Mouse (Mus musculus) c-Kit-negative CD71-positive TER-119-positive erythroid progenitor cells, embryonic 14.5 days (primary cell): ENCODE measurements around the gene Ptprj.

Experiments
- DNase-seq: peaks from one replicate; pipeline ENCODE4 v3.0.0-alpha.2; 2013; ENCODE audit warnings: low read depth, low spot score

Ptprj gene

DNA sequence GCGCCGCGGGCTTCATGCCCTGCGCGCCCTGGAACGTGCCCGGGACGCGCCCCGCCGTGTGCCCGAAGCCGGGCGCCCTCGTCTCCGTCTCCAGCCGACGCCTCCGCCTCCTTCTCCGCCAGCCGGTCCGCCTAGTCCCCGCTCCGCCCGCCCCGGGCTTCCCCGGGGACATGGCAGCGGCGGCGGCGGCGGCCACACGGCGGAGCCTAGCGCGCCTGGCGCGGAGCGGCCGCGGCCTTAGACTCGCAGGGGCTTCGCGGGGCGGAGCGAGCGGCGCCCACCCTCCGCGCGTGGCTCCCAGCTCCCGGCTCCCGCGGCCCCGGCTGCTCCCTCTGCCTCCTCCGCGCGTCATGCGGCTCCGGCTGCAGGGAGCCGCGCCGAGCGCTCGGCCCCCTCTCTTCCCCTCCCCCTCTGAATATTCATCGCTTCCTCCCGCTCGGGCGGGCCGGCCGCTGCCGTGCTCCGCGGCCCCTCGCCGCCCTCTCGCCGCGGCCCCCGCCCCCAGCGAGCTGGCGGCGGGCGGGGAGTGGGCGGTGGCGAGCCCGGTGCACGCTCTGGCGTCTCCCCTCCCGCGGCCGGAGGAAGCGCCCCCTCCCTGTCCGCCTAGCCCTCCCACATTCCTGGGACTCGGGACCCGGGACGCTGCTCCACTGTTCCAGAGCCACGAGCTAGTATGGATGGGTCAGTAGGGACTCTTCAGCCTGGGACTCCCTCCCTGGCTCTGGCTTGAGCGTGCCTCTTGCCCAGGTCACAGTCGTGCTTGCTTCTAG lies at the start of gene Ptprj:
Ptprj (minus strand) TSS at position 412 of the 770 bp plus-strand sequence.
- peak; percentile 38 for DNase-seq

DNA sequence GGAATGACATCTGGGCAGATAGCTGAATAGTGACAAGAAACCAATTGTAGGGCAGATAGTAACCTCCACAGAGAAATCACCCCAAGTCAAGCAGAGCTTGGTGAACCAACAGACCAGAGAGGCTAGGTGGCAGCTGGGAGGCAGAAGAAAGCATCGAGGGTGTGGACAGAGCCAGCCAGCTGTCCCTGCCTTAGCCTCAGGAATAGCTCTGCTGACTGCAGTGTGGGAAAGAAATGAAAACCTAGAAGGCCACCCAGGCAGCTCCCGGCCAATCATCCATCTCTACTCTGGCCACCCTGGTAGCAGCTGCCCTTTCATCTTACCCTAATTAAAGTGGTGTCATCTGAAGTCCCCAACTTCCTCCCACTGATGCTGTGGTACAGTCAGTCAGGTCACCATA lies 49.1 kb upstream of the Ptprj start:
- no peak for DNase-seq

DNA sequence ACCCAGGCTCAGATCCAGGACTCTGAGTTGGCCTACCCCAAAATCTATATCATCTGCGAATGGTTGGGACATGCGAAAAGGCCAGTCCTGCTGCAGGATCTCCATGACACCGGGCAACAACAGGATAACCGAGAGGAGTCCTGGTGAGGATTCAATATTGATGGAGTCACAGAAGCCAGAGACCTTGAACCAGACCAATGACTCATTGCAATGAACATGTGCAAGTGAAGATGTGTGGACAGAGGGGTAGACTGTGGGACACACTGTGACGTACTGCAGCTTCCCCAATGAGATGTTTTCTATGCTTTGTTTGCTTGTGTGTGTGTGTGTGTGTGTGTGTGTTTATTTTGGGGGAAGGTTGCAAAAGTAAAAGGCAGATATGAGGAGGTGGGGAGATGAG lies 47.8 kb upstream of the Ptprj start:
- no peak for DNase-seq

DNA sequence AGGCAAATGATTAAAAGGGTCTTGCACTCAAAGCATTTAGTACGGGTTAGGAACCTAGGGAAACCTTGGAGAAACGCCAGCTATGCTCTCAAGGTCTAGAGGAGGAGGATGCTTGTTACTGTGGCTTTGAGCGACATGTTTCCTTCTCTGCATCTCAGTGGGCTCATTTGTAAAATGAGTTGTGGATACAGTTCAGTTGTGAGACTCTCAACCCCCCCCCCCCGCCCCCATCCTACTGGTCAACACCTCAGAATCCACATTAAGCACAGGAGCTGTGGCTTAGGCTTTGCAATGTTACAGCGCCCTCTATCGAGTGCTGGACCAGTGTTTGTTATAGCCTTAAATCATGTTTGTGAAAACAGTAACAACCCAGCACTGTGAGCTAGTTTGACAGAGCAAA lies 44.5 kb upstream of the Ptprj start:
- peak; percentile 62 for DNase-seq

DNA sequence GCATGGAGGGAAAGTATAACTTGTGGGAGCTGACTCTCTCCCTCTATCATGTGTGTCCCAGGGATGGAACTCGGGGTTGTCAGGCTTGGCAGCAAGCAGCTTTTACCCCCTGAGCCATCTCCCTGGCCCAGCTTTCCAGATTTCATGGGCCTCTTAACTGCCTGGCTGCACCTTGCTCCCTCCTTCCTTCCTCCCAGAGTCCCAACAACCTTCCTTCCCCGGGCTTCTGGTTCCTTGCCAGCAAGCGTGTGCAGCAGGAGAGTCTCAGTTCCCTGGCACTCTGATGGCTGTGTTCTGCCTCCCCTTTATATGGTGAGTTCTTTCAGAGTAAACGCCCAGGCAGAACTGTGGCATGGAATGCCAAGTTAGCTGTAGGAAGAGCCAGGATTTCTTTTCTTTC lies 43.9 kb upstream of the Ptprj start:
- DNase-seq = no peak

DNA sequence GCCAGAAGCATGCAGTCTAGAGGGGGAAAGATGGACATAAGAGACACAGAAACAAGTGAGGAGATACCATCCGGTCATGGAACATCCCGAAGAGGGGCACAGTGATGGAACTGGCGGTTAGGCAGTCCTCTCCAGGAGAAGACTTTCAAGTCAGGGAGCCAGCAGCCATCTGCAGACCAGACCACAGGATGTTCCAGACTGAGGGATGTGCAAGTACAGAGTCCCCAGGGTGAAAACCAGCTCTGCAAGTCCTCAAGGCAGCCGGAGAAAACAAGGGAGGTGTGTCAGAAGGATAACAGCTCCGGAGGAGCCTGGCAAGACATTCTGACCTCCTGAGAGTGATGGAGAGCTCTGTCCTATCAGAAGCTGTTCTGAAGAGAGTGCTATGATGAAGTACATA lies 40.4 kb upstream of the Ptprj start:
- DNase-seq = no peak

DNA sequence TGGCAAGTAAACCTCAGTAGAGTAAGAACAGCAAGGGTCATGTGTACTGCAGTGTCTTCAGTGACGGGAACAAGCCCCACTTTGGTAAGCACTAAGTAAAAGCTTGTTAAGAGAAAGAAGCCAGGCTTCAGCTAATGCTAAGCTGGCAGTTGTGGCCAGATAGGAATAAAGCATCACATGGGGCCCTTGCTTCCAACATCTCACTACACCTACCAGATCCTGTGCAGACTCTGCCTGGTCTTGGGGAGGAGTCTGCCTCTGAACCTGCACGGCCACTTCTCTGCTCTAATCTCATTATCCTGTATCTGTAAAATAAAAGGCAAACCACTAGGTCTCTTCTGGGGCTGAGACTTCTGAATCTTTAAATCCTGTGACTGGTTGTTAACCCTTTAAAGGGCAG lies 39.2 kb upstream of the Ptprj start:
- no peak for DNase-seq

DNA sequence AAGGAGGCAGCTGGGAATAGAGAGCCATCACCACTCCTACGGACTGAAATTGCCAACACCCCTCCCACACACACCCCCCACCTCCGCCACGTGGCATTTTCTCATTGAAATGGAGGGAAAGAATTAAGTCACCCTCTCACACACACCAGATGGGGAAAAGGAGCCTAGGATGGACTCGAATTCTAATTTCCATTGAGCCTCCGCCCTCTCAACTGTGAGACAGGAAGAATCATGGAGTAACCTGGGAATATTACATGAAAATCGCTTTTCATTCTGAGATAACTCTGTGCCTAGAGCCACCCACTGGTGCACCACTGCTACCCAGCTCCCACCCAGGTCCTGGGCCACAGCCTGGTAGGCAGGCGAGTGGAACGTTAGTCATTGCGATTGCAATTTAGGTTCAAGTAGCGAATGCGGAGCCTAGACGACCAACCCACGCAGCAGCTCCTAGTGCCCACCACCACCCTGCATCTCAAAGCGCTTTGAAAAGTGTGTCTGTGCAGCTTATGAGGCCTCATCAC lies 34.3 kb upstream of the Ptprj start:
- no peak for DNase-seq

DNA sequence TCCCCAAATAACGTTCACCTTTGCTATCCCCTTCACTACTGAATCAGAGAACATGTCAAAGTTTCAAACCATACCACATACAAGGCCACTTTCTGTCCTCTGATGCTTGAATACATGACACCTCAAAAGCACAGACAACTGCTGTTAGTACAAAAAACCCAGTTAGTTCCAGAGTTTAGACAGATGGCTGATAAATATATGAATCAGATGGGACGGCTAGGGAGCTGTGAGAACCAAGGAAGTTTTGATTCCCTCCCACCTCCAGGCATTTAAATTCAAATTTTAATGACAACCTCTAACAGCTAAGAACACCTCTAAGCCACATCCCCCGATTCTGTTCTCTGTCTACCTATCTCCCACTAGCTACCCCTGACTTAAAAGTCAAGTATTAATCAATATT lies 33.1 kb upstream of the Ptprj start:
- DNase-seq = no peak

DNA sequence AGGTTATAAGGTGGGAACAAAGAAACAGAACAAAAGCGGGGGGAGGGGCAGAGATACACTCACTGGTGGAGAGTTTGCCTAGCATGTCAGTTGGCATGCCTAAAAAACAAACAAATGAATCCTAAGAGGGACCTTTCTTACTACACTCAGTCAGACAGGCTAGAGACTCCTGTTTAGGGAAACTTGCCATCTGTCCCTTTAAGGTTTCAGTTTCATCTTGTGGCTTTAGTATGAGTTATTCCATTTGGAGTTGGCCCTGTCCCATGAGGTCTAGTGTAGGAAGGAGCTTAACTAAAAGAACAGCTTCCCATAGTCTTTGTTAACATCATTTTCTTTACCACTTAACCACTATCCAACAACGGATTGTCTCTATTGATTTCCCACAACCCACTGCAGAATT lies 32.6 kb upstream of the Ptprj start:
- no peak for DNase-seq

DNA sequence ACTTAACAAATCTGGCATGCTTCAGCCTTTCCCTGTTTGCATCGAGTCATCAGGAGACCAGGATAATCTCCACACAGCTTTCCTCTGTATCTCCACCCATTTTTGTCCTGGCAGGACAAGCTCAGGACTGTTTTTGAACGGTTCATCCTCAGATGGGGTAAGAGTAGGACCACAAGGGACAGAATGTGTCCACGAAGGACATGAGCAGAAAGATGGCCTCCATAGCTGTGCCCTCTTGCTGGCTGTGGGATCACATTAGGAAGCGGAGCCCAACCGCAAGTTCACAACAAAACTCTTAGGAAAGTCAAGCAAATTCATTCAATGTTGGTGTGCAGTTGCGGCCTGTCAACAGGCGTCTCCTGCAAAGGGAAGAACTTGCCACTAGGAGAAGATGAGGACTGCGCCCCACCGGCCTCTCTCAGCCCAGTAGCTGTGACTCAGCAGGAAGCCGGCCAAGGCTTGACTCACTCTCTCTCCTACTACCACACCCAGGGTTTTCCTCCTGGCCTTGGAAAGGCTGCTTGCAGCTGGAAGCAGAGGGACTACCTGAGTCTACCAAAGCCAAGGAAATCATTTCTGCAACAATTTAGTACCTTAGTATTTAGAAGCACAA lies 31.6 kb upstream of the Ptprj start:
- DNase-seq = peak; percentile 49

DNA sequence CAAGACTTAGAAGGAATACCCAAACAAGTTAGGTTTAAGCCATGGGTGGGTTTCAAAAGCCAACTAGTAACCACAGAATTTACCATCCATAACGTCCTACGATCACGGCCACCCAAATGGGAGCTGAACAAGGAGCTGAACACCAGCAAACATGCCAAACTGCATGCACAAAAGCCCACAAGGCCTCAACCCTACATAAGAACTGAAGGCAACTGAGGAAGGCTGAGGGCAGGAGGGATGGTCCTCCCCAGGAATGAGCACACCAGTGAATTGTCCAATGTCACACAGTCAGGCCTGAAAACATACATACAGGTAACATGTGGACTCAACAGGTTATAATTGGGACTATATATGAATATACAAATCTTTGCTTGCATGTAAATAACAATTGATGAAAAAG lies 20.6 kb upstream of the Ptprj start:
- DNase-seq = no peak

DNA sequence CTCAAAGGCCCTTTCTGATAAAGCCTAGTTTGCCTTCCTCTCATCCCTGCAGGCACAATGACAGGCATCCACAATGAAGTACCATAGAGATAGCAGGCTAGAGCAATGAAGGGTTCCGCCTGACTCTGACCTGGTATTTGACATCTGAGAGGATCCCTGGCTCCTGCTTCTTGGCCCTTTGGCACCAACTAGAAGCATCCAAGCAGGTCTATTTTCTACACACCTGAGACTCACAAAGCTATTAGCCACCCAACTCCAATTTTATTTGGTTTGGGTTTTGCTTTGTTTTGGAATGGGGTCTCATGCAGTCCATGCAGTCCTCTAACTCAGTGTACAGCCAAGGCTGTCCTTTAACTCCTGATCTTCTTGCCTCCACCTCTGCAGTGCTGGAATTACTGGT lies 7.7 kb upstream of the Ptprj start:
- DNase-seq = no peak

DNA sequence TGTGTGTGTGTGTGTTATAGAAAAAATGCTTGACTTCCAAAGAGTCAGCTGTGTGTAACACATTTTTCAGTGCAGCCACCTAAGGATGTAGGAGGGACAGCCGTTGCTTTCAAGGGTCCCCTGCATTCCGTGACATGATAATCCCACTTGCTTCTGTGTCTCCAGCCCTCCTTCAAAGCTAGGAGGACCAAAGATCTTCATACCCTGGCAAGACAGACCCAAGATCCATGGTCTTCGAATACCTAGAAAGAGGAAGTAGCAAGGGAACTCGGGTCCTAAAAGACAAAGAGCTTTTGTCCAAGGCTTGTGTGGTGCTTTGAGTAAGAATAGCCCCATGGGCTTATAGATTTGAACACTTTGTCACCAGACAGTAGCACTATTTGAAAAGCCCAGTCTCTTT lies 4.1 kb upstream of the Ptprj start:
- no peak for DNase-seq

DNA sequence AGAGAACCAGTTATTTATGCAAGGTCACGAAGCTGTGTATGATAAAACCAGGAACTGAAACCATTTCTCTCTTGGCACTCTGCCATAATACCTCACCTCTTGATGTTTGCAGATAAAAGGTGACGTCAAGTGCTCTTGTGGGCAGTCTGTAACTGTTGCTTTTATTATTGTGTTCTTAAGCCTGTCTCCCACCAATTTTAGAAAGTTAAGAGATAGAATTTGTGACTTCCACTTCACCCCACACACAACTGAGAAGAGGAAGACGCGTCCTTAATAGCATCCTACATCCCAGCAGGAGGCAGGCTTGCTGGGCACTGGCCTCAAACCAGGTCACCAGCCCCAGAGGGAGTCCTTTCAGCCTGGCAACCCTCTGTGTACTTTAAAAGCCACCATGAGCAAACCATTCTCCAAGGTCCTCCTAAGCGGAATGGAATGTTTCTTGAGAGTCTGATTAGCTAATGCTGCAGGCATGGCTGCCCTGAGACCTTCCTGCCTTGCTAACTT lies 3.2 kb upstream of the Ptprj start:
- no peak for DNase-seq

DNA sequence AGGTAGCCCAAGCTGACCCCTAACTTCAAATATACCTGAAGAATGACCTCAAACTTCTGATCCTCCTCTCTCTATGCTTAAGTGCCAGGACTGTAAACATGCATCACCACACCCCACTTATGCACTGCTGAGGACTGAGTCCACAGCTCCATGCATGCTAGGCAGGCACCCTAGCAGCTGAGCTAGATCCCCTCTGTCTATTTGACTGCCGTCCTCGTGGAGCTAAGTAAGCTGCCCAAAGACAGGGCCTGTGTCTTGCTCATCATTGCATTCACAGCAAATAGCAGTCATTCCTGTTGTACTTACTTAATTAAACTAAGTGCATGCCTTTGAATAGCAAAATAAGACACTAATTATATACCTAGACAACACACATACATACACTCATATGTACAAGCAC lies 2.4 kb upstream of the Ptprj start:
- no peak for DNase-seq

DNA sequence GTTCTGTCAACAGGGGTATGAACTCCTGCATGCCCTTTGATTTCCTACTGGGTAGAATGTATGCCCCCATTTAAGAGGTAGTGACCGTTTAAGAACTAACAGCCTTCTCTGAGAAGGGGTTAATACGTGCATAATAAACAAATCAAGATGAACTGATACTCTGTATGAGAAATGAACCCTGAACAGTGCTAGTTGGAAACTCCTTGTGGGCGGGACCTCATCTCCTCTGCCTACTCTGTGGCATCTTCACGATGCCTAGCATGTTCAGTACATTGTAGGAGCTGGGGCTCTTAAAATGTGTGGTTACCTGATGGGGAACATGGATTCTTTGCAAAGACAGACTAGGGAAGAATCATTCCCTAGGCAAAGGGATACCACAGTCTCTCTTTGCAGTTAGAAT lies 1.9 kb upstream of the Ptprj start:
- DNase-seq = no peak

DNA sequence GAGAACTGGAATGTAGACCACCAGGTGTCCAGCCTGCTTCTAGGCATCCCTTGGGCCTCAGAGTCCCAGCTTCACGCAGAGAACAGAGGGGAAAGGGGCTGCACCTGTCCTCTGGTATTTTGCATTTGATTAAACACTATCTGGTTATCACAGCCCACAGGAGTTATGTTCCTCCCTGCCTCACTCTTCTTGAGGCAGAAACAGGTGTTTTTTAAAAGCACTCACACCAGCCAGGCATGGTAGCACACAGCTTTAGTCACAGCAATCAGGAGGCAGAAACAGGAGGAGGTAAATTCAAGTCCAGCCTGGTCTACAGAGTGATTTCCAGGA lies 1.3 kb upstream of the Ptprj start:
- DNase-seq = no peak

DNA sequence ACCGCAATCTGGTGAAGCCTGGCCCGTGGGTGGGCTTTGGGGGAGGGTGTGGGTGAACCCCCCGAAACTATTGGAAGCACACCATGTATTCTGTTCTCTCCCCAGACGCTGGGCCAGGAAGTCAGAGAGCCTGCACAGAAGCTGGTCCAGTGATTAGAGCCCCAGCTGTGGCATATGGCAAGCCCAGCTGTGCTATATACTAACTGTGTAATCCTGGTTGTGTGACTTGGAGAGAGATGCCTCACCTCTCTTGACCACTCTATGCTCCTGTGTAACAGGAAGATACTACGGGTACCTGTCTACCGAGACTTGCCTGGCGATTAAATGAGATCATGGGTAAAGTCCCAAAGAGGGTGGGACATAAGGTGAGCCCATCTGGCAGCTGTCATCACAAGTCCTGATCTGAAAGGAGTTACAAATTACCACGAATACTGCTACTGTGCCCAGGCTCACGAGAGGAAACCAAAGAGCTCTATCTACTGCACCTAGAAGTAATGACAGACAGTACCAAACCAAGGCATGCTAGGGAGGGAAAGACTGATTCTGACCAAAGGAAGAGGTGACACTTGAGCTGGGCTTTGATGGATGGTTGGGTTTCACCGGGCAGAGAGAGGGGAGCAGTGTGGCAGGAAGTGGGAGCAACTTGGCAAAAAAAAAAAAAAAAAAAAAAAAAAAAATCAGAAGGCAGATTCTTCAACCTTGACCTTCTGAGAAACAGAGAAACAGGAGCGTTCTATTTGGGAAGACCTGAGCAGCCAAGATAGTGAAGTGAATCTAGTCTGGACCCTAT lies 754 bp upstream of the Ptprj start:
- DNase-seq = no peak

DNA sequence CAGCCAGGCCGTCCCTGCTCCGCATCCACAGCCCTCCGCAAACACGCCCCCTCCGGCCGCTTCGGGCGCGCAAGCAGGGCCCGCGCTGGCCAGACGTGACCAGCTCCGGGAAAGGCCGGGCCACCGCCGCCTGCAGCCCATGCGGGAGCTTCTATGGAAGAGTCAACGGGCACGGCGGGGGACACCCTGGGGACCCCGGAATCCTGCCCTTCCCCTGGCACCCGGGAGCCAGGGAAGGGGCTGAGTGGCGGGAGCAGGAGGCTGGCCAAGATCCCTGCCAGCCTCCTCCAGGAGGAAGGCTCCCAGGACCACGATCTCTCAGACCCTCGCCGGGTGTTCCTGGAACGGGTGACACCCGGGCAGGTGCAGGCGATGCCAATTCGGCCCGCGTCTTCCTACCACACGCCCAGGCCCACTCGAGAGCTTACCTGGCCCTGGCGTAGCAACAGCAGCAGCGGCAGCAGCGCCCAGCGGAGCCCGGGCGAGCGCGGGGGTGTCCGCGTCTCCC lies 665 bp downstream of the Ptprj start:
- no peak for DNase-seq

DNA sequence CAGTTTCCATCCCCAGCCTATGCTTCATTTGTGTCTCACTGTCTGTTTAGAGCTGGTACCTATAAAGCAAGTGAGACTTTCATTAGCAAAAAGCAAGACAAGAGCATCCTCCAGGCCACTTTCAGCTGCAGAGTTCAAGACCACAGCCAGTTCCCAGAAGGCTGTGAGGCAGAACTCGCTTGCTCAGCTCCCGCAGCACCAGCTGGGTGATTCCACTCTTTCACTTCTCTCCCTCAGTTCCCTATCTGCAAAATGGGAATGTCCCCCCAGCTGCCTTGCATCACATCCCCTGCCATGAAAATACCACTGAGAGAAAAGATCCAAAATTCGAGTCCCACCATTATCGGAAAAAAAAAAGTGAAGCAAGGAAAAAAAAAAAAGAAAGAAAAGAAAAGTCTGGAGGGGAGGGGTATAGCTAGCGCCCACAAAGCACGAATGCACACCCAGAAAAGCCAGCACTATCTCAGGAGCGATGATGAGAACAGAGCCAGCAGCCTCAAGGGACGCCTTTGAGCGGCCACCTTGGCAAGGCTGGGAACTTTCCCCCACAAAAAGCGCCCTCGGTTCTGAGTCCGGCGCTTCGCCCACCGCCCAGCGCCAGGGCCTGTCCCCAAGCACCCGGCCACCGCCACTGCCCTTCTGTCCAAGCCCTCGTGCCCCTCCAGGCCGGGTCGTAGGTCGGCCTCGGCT lies 1.3 kb downstream of the Ptprj start:
- no peak for DNase-seq
